Comparison of ENCODE assay signal across 1 mouse cellular context in the genomic region with DNA sequence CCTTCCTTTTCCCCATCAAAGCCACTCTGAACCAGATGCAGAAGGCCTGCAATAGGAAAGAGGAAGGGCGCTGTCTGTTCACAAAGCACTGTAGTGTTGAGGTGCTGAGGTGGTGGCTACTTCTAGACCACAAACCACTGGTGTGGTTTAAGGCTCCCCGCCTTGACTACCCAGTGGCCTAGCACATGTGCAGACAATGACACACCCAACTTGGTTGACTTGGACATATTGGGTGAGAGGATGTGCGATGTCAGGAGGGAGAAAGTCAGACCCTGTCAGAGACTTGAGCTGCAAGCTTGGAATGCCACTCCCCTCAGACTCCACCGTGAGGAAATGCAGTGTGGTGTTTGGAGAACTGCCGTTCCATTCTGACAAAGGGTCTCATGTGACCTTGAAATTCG.
A peak's percentile ranks its signal among the peaks of the same experiment; 100 is the strongest.
TF ChIP-seq lines count a peak whose summit lies in the region.

No protein-coding gene starts in this region.

TF ChIP-seq in CH12.LX, 34 proteins besides CTCF, POLR2A, EP300 and RAD21 (continued from another document):
- TF ChIP-seq JUND (conservative IDR thresholded peaks at IDR 0.05; ENCODE audit: low read depth, low read length) (no peak), MAFK (IDR thresholded peaks at IDR 0.05; ENCODE audit: insufficient replicate concordance, low read length) (peak; percentile 86), GABPA (IDR thresholded peaks at IDR 0.05; ENCODE audit: insufficient replicate concordance, low read depth, low read length) (no peak), ZNF384 (IDR thresholded peaks at IDR 0.05; ENCODE audit: low read depth, low read length) (no peak), ZC3H11A (IDR thresholded peaks at IDR 0.05; ENCODE audit: low read depth, low read length) (no peak), SIN3A (IDR thresholded peaks at IDR 0.05; ENCODE audit: low read length) (peak; percentile 75; the same call in 1 of the 2 replicates), BHLHE40 (IDR thresholded peaks at IDR 0.05; ENCODE audit: low read depth, low read length) (peak; percentile 92), RCOR1 (conservative IDR thresholded peaks at IDR 0.05; ENCODE audit: low read depth, low read length) (0 out of 2 replicates have a peak, but pooled peaks have one; percentile 29)
